Mouse (Mus musculus) neutrophil, adult 5-6 weeks (primary cell): ENCODE results near the gene Sytl1. TPM values are rescaled to one million over a fixed set of nuclear protein-coding genes. Genes with fewer than 3 reads are reported as not detected.

ENCODE experiments used
- ATAC-seq: fragments of 151-379, 151-347 bp; 2 replicates; pipeline ENCODE4 v1.8.0; 2017; ENCODE audit warnings: mild to moderate bottlenecking, moderate TSS enrichment; ENCODE audit not compliant: insufficient number of reproducible peaks, poor library complexity, low FRiP score, severe bottlenecking; ENCODE audit errors: extremely low read depth
- total RNA-seq: library from RNA; stranded (forward); fragments of 200-1000 nt; gene quantifications from 2 replicates; pipeline ENCODE4 v1.2.3, GENCODE M21; 2017

The Sytl1 gene
- total RNA-seq, 1 experiment from 2014 or later: 5.0 TPM

DNA sequence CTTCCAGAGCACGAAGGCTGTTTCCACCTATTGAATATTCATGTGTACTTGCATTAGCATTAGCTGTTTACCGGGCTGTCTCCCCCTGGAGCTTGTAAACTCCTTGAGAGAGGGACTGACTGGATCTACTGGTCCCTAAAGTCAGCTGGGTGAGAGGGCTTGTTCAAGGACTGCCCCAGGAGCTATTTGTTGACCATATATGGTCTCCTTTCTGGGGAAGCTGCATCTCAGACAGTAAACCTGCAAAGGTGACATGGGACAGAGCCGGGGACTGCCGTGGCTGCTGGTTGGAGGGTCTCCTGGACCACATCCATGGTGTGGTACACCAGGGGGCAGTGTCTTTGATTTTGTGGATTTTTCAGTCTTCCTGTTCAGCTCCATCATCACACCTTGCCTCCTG is 19.7 kb upstream of the Sytl1 start:
- no peak for ATAC-seq

DNA sequence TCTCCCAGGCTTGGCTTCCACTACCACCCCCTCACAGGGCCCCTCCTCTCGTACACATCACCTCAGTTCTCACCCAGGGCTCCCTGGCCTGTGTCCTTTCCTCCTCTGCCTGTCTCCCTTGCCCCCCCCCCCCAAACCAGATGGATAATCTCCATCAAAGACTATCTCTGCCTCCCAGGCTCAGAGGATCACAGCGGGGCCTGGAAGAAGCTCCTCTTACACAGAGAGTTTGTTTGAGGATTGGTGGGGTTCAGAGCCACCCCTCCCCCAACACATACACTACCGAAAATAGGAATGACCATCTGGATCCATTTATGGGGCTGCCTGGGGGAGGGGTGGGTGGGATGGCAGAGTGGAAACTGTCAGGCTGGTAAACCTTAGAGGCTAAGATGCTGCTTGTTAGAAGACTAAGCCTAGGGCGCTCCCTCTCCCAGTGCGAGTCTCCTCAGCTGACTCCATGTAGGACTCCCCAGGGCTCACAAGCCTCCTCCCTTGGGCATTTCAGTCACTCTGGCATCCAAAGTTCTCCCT is 19.1 kb upstream of the Sytl1 start:
- ATAC-seq: no peak

DNA sequence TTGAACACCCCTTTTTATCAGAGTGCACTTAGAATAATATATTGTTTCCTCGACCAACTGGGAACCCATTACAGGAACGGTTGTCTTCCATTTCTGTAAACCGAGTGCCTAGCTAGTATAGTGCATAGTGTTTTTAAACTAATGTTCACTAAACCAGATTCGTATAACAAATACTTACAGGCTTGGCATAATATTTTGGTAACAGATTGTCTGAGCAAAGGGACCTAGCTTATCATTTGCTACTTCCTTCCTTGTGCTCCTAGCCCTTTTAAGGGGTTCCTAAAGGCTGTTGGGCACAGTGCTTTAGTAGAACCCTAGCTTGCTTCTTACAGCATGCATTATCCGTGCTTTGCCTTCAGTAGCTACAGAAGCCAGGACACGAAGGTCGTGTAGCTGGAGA is 18.6 kb upstream of the Sytl1 start:
- ATAC-seq: no peak

DNA sequence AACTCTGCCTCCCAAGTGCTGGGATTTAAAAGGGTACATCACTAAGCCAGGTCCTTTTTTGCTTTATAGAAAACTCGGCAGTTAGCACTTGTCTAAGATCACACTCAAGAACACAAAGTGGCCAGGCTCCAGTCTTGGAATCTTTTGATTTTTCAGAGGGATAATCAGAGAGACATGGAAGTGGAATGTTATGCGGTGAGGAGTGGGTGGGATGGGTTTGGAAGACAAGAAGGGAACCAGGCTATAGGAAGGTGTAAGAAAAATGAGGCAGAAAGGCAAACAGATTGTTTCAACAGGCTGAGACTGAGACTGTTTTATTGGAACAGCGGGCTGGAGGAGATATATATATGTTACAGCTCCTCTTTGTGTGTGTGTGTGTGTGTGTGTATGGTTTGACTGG is 15.6 kb upstream of the Sytl1 start:
- no peak for ATAC-seq

DNA sequence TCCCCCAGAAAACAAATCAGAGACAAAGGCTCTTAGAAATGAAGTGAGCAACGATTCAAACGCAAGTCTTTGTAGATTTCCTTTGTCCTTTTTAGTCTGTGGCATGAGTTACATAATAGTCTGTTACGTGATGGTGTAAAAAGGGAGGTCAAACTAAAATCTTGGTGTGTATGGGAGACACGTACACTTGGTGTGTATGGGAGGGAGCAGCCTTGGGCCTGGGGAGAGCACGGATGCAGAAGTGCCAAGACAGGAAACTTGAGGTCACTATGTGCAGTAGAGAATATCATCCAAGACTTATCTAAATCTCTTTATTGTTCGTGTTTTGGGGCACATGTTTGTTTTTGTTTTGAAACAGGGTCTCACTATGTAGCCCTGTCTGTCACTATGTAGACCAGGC is 15.2 kb upstream of the Sytl1 start:
- no peak for ATAC-seq

DNA sequence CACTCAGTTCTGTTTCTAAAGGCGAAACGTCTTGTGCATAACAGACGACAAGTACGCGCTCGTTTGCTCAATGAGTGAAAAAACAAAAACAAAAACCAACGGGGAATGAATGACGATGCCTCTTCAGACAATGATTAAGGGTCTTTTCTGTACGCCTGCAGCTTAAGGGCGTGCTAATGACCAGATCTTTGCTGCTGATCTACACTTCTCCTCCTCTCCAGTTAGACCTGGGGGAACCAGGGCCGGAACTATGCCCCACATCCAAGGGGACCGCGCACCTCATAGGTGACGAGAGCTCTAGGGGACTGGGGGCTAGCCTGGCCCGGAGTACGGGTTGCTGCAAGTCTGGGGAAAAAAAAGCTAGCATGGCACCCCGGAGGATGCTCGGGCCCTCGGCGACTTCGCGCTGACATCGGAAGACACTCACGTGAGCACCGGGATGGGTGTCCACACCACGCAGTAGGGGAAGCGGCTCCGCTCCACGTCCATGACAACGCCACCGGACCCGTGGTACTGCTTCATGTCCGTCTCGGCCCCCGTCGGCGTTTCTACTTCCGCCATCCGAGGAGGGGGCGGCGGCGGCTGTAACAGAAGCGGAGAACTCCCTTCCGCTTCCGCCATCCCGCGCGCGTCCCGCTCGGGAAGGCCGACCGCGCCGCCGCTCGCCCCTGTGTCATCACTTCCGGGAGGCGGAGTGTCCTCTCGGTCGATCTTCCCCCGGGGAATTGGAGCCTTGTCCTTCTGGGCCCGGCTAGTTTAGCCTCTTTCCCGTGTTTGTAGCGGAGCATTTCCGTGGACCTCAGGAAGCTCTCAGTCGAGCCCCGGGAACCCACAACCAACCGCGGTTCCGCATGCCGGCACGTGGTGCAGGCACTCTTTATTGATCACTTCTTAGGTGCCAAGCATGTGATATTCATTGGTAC is 14.5 kb upstream of the Sytl1 start, which contains the start of gene Tmem222:
TSS of gene Tmem222 (minus strand) at position 689 of the 923 bp plus-strand sequence.
- peak; percentile 84 for ATAC-seq

DNA sequence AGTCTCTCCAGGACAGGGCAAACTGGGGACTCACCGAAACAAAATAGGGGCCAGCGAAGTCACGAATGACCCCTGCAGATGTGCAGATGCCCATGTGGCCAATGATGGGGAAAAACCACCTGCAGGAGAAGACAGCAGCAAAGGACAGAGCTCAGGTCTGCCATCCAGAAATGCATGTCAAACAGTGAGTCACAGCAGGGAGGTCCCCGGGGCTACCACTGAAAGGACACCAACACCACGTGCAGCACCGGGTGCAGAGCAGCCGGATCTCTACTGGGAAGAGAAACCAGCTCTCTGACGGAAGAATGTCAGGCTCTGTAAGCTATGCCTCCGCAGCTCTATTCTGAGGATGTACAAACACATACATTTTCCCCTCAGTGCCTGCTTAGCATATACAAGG is 8.0 kb upstream of the Sytl1 start:
- ATAC-seq: no peak

DNA sequence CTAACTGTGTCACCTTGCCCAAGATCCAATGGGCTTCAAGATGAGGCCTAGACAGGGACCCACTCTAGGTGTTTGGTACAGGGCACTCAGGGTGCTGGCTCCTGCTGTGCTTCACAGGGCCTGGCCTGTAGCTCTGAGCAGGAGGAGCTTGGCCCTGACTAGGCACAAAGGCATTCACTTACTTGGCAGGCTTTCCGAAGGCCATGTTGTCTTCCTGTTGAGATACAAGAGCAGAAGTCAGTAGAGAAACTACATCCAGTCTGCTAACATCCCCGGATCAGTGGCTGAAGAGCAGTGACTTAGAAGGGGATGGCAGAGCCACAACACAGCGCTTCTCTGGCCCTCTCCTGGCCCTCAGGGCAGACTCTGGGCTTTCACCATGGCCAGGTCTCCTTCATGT is 6.7 kb upstream of the Sytl1 start:
- no peak for ATAC-seq

DNA sequence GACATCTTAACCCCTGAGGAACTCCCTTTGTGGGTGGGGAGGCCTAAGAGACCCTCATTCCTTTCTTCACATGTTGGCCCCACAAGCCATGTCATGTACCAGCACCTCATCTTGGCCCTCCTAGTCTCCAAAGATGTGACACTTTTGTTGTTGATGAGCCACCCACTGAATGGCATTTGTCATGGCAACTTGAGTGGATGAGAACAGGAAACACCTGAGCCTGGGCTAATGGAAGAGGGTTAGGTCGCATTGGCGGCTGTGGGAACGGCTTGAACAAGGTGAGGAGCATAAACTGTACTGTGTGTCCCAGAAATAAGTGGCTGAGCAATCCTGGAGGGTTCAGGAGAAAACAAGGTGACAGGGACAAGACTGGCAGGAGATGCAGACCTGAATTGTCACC is 6.0 kb upstream of the Sytl1 start:
- no peak for ATAC-seq

DNA sequence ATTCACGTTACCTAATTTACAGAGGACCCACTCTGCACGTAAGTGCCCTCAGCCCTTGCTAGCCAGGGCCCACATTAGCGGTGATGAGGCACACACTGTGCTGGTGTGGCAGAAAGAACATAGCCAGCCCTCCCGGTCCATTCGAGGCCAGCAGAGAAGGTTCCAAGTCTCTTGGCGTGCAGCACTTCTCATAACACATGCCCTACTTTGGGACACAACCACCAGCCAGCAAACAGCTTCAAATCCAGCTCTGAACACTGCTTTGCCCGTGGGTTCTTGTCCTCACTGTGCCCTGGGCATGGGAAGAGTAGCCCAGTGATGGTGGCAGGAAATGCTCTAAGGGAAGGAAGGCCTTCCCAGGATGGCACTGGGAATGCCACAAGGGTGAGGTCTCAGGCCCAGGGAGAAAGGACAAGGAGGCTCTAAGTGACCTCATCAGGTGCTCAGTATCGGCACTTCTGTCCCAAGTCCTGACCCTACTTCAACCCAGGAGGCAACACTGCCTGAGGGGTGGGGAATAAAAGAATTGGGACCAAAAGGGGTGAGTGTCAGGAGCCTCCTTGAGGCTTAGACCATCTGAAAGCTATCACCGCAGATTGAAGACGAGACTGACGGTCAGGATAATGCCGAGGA is 3.5 kb upstream of the Sytl1 start:
- no peak for ATAC-seq

DNA sequence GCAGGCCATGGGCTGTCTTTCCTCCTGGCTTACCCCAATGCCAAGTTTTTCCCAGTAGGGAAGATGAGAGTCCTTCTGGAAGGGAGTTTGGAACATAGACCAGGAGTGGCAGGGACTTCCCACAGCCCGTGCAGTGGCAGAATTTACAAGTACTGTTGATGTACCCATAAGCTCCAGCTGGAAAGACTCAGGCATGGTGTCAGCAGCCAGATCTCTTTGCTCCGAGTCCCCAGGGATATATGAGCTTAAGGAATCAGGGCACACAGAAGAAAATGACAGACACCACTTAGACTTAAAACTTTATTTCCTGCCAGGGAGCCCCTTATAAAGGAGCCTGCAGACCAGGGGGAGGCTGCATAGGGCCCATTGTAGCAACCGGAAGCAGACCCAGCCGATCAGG is 2.8 kb upstream of the Sytl1 start:
- ATAC-seq: no peak

DNA sequence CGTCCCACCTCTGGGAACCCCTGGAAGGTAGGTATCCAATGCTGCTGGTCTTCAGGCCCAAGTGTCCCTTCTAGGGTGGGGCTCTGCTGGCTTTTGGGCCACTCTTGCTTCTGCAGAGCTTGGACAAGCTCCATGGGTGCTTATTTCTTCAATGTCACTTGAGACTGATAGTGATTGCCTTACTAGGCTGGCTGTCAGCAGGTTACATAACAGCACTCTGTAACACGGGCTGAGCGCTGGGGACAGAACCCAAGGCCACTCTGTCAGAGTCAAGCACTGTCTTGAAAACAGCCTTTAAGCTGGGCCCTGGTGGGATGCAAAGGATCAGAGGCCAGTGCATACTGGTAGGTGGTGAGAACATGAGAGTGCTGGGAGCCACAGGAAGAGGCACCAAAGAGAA is 2.4 kb upstream of the Sytl1 start:
- no peak for ATAC-seq

DNA sequence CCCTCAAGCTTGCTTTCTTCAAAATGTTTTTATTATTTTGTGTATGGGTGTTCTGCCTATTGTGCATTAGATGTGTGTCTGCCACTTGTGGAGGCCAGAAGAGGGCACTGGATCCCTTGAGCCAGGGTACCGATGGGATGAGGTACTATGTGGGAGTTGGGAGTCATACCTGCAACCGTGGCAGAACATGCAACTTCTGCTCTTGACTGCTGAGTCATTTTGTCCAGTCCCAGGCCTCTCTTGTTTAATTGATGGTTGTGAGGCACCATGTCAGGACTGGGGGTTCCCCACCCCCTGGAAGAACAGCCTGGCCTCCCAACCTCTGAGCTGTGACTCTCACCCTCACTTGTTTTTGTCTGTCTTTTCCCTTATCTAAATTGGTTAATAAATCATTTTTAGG is 1.6 kb upstream of the Sytl1 start:
- no peak for ATAC-seq

DNA sequence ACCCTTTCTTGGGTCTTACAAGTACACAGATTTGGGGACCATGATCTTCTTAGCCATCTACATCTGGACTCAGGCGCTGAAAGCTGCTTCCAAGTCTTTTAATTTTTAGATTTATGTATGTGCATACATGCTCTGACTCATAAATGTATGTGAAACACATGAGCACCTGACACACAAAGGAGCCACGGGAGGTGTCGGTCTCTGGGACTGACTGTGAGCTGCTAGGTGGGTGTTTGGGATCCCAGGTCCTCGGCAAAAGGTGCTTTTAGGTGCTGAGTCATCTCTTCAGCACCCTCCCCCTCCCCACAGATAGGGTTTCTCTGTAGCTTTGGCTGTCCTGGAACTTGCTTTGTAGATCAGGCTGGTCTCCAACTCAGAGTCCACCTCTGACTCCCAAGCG is 843 bp upstream of the Sytl1 start:
- no peak for ATAC-seq

DNA sequence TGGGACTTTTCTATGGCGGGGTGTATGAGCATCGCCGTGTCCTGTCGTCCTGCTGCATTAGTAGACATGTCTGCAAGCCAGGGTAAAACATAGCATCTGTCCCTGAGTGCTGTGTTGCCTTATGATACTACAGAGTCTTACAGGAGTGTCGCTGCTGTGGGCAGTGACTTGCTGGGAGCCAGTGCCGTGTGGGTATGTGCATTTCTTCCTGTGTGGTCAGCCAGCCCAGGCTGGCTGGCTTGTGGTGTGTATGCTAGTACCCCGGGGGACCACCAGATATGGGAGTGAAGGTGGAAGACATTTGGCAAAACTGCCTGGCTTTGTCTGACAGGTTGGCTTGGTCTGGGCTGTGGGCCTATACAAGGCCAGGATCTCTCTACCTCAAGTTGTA is 543 bp downstream of the Sytl1 start:
- no peak for ATAC-seq

DNA sequence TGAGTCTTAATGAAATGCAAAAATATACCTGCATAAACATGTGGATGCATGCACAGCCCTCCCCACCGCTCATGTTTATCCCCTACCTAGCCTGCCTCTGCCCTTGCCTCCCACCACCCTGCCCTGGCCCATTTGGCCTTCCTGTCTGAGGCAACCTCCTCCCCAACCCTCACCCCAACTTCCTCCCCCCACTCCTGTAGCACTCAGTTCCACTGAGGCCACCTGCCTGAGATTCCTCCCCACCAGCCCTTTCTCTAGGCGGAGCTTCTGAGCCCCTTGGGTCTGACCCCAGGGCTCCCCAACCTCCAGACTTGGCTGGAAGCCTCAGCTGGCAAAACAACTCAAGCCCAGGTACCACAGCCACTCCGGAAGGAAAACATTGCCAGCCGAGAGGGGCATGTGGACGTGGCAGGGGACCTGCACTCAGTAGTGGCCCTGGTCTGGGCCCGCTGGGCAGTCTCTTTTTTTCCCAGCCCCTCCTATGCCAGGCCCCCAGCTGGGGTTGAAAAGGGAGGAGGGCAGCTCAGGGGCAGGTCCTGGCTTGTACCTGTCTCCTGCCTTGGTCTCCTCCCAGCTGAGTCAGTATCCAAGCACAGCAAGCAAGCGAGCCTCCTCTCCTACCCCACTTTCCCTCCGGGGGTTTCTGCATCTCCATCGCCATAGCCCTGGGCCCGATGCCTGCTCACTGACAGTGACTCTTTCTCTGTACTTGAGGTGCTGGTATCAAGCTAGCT is 1.1 kb downstream of the Sytl1 start:
- no peak for ATAC-seq

DNA sequence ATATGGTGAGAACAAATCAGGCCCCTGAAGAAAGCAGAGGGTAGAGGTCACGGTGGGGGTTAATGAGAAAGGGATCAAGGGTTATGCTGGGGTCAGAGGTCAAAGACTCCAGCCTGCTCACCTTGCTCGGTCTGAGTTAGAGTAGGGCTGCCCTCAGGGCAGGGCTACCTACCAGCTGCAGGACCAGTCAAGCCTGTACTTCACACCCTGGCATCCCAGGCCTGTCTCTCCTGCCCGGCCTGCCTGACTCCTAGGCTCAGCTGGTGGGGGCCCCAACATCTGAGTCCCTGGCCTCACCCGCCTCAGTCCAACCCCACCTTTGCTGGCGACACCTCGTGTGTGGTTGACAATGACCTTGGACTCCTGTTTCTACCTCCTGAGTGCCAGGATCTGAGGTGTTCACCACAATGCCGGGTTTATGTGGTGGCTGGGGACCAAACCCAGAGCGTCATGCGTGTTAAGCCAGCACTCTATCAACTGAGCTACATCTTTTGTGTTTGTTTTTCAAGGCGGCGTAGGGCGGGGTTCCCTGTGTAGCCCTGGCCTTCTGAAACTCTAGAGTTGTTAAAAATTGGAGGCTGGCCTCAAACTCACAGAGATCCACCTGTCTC is 5.0 kb downstream of the Sytl1 start:
- ATAC-seq: no peak

DNA sequence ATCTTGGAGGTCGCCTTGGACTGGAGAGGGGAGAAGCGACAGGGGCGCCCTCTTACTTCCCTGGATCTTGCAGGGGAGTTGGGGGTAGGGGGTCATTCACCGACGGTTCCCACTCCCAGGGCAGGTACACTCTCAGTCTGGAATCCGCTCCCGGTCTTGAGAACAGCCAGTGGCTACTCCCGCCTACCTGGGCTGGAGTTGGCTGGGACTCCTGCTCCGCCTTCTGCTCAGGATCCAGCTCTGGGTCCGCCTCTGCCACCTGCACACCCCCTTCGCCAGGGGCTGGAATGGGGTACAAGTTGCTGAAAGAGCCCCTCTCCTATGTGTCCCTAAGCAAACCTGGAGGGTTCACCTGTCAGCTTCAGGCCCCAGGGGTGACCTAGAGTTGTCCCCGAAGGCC is 5.7 kb downstream of the Sytl1 start:
- ATAC-seq: no peak

DNA sequence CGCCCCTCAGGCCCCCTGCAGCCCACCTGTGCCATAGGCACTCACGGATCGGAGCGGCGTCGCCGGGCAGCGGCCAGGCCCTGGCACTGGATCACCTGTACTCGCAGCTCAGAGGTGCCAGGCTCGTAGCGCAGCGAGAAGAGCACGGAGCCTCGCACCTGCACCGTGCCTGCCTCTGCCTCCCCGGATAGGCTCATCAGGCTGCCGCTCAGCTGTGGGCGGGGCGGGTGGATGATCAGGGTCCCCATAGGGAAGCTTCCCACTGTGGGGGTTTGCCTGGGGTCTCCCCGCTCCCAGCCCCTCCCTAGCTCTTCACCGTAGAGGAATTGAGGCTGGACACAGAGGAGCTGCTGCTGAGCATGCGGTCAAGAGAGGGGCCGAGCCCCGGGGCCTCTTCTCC is 6.1 kb downstream of the Sytl1 start:
- ATAC-seq: no peak
